Mouse (Mus musculus) G1E (cell line): ENCODE data around the gene Zfp981.
"Not testable (repeated sequence)": the region's sequence is repeated elsewhere in the genome, so short reads cannot be mapped to it uniquely, and the experiment has no call there.

Experiments used
- CTCF ChIP-seq: IDR thresholded peaks from 2 replicates; pipeline ENCODE4 v1.5.1; 2012; ENCODE audit warnings: low read depth, low read length, inconsistent platforms, mixed read lengths
- POLR2AphosphoS5 ChIP-seq: IDR thresholded peaks from 2 replicates; pipeline ENCODE4 v1.6.1; 2012; ENCODE audit warnings: low read depth, low read length, inconsistent platforms; ENCODE audit not compliant: insufficient replicate concordance

DNA sequence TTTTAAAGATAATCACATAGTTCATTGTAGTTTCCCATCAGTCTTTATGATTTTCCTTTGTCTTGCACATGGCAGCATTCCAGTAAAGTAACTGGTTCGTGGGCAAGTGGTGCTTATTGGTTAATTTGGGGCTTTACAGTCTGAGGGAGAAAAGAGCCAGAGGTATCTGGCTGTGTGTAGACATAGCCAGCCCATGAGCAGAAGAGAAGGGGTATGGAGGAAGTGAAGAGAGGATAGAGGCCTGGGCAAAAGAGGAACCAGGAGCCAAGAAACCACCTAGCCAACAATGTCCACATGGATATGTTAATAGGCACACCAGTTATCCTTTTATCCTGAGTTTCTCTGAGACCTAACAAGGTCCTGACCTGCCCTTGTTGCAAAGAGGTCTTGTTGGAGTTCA is 47.7 kb upstream of the Zfp981 start:
- not testable (repeated sequence) for TF ChIP-seq CTCF, POLR2AphosphoS5
